30 mouse cellular contexts compared by ENCODE assay signal in genomic region chr13:45722885-45723284, GRCm38 (mm10).
"Had no signal": no experiment of that assay in that cellular context is flagged by ENCODE, and none has a peak within 500 bp of the region (broad histone marks: within the 10 kb centered on the region; RNA-seq: fewer than 3 reads in every experiment).

No protein-coding gene starts in this region.

- H3K27ac ChIP-seq: limb, embryonic 10.5 days; limb, embryonic 12.5 days; limb, embryonic 13.5 days; limb, embryonic 15.5 days; liver, embryonic 12.5 days; liver, embryonic 13.5 days; liver, embryonic 14.5 days; liver, embryonic 15.5 days; lung, embryonic 15.5 days; macrophage; midbrain, embryonic 10.5 days; midbrain, embryonic 12.5 days; midbrain, embryonic 13.5 days; midbrain, embryonic 15.5 days; neural tube, embryonic 12.5 days had no signal

- ATAC-seq: liver, embryonic 12.5 days; liver, postnatal 0 days; lung, postnatal 0 days; midbrain, embryonic 13.5 days; midbrain, embryonic 15.5 days; midbrain, embryonic 16.5 days had no signal

- DNase-seq: left cerebral cortex, postnatal 4 days; liver; liver, embryonic 13.5 days; liver, postnatal 0 days; lung, adult 18-20 months; lung, adult 2 months; lung, embryonic 14.5 days; lung, postnatal 10 days; lung, postnatal 14 days; lung, postnatal 36 days; lung, postnatal 4 days; midbrain, embryonic 14.5 days had no signal

- H3K4me3 ChIP-seq: limb, embryonic 10.5 days; limb, embryonic 12.5 days; limb, embryonic 13.5 days; limb, embryonic 15.5 days; liver, embryonic 12.5 days; liver, embryonic 13.5 days; liver, embryonic 15.5 days; lung, embryonic 15.5 days; megakaryocyte, embryonic 14.5 days; midbrain, embryonic 10.5 days; midbrain, embryonic 12.5 days; midbrain, embryonic 13.5 days; midbrain, embryonic 15.5 days; myocyte; neural tube, embryonic 12.5 days had no signal
